Mouse (Mus musculus): ENCODE results near the gene Rps8. TPM values are rescaled to one million over a fixed set of nuclear protein-coding genes. Genes with fewer than 3 reads are reported as not detected.

The Rps8 gene
- polyA plus RNA-seq, 1 experiment = 3,907 TPM

DNA sequence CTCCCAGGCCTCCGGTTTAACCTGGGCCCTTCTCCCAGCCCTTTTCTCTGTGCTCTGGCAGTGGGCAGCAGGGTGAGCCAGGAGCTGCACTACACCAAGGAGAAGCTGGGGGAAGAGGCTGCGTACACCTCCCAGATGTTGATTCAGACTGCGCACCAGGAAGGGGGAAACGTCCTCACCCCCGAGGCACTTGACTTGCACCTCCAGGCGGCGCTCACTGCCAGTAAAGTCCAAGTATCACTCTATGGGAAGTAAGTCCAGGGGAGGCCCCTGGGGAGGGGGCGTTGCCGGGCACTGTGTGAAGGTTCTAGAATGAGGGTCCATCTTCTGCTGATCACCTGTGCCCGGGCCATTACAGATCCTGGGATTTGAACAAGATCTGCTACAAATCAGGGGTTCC is 51.4 kb downstream of the Rps8 start:
- Histone ChIP-seq H3K4me3 (no peak overlapping the region), H3K4me2 (ENCODE audit: low read depth) (no peak overlapping the region), H3K79me2 (ENCODE audit: control insufficient read depth, insufficient read depth) (no peaks in the 10 kb centered on the region), H3ac (ENCODE audit: control insufficient read depth, insufficient read length) (no peak overlapping the region), H3K36me3 (ENCODE audit: control insufficient read depth, insufficient read depth) (no peaks in the 10 kb centered on the region), H3K27me3 (ENCODE audit: control insufficient read depth, insufficient read depth, insufficient read length) (no peaks in the 10 kb centered on the region)
- TF ChIP-seq SRF (IDR thresholded peaks at IDR 0.05; ENCODE audit: control insufficient read depth, insufficient read length, low read depth) (no peak), POLR2AphosphoS2 (IDR thresholded peaks at IDR 0.05; ENCODE audit: insufficient read length, low read depth) (no peak), TCF12 (IDR thresholded peaks at IDR 0.05; ENCODE audit: insufficient read depth, poor library complexity, severe bottlenecking) (no peak), REST (IDR thresholded peaks at IDR 0.05; ENCODE audit: insufficient read depth, insufficient read length) (no peak), MAX (IDR thresholded peaks at IDR 0.05; ENCODE audit: low read depth) (no peak), E2F4 (IDR thresholded peaks at IDR 0.05; ENCODE audit: insufficient read depth) (no peak), MYOG (IDR thresholded peaks at IDR 0.05; ENCODE audit: control insufficient read depth in 1 of 3, insufficient read depth in 1 of 3, insufficient read length in 2 of 3, low read depth in 2 of 3) (no peak), USF1 (IDR thresholded peaks at IDR 0.05; ENCODE audit: low read depth) (no peak), MYOD1 (IDR thresholded peaks at IDR 0.05; ENCODE audit: control insufficient read depth in 1 of 3, insufficient read length in 2 of 3, low read depth in 2 of 3) (no peak), POLR2A (IDR thresholded peaks at IDR 0.05; ENCODE audit: insufficient read length, low read depth) (no peak), CEBPB (IDR thresholded peaks at IDR 0.05; ENCODE audit: insufficient read depth, poor library complexity, severe bottlenecking) (no peak), TCF3 (IDR thresholded peaks at IDR 0.05; ENCODE audit: insufficient read length, low read depth) (no peak)

Other genes with a start within 250 kb of the Rps8 start
- 69.6 TPM for gene Urod, start 161.8 kb downstream of the Rps8 start, polyA plus RNA-seq (2012; fragmentation: generic; extraction: Trizol)
- gene Hectd3, start 160.9 kb downstream of the Rps8 start, polyA plus RNA-seq (2012; fragmentation: generic; extraction: Trizol) = 28.7 TPM
- gene Eif2b3, start 136.8 kb downstream of the Rps8 start, polyA plus RNA-seq (2012; fragmentation: generic; extraction: Trizol) = 36.3 TPM
- gene Ptch2, start 60.2 kb downstream of the Rps8 start, polyA plus RNA-seq (2012; fragmentation: generic; extraction: Trizol) = 0.02 TPM
- 20.2 TPM for gene Btbd19, start 30.5 kb downstream of the Rps8 start, polyA plus RNA-seq (2012; fragmentation: generic; extraction: Trizol)
- gene Tctex1d4, start 29.4 kb downstream of the Rps8 start, polyA plus RNA-seq (2012; fragmentation: generic; extraction: Trizol) = 0.18 TPM
- gene Plk3, start 22.3 kb downstream of the Rps8 start, polyA plus RNA-seq (2012; fragmentation: generic; extraction: Trizol) = 17.4 TPM
- gene Kif2c, start 26.4 kb upstream of the Rps8 start, polyA plus RNA-seq (2012; fragmentation: generic; extraction: Trizol) = 18.5 TPM
- gene Tmem53, start 95.7 kb upstream of the Rps8 start, polyA plus RNA-seq (2012; fragmentation: generic; extraction: Trizol) = 12.7 TPM
- gene Armh1, start 95.9 kb upstream of the Rps8 start, polyA plus RNA-seq (2012; fragmentation: generic; extraction: Trizol) = not detected